Mouse (Mus musculus) stomach, postnatal 0 days (tissue): ENCODE results near the gene Wwox.

Source experiments
- CTCF ChIP-seq: IDR thresholded peaks from 2 replicates; pipeline ENCODE4 v1.5.1; 2016; ENCODE audit warnings: antibody characterized with exemption, low read depth, mild to moderate bottlenecking, moderate library complexity
- EP300 ChIP-seq: optimal IDR thresholded peaks from 2 replicates; pipeline ENCODE3; 2016; ENCODE audit warnings: antibody characterized with exemption

DNA sequence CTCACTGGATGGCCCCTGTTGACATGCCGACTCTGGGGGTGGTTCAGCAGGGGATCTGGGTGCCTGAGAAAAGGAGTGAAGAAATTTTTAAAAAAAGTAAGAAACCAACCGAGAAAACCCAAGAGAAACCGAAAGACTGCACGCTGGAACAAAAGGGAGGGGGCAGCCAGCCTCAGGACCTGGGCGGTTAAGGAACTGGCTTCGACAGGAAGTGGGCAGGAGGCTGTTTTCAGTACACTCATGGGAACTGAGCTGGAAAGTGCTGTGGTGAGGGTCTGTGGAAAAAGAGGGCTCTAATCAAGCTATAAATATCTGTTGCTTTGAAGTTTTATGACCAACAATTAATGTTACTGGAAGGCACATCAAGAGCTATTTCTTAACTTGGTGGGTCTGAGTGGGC lies 794.6 kb downstream of the Wwox start:
- TF ChIP-seq CTCF (no peak), EP300 (no peak)
